Mouse (Mus musculus) pancreas, adult 10 weeks (tissue): Measurements from ENCODE around the gene Ccdc155. TPM values are rescaled to one million over a fixed set of nuclear protein-coding genes. Genes with fewer than 3 reads are reported as not detected.

Source experiments
- polyA plus RNA-seq: library from polyadenylated mRNA; stranded (reverse); fragments of 350-450 nt; fragmentation: Illumina TruSeq; extraction: RNeasy Lipid Tissue Mini Kit (QIAGEN cat#74804); gene quantifications from one replicate; pipeline ENCODE4 v1.2.3, GENCODE M21; 2015; ENCODE audit warnings: low read depth, low replicate concordance; ENCODE audit not compliant: insufficient read depth

Ccdc155 gene
- polyA plus RNA-seq = not detected

DNA sequence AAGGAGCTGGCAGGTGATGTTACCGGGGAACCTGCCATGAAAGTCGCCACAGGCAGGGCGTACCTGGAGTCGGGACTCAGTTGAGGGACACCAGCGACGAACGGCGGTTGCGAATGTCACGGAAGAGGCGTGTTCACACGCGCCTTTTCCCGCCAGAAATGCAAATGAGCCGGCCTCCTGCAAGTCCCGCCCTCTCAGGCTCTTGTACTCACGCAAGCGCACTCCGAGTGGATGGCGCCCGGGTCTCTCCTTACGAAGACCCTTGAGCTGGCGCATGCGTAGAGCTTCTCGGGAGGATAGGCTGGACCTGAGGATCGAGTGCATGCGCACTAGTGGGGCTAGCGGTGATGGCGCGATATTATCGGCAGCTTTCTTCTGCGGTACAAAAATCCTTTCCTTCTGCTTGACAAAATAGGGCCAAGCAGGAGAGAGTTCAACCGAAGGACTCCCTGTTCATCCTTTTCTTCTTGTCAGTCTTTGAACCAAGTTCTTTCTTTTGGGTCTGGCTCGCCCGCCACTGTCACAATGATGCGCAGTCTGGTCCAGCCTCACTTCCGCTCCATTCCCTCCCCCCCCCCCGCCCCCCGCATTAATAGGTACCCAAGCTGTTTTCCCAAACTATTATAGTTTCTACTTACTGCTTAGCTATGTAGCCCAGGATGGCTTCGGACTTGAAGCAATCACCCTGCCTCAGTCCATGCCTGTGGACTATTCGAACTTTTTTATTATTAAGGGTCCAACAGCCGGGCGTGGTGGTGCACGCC, at the start of gene Ccdc155:
Gene Ccdc155 (minus strand): TSS at position 513 of the 764 bp plus-strand sequence.

DNA sequence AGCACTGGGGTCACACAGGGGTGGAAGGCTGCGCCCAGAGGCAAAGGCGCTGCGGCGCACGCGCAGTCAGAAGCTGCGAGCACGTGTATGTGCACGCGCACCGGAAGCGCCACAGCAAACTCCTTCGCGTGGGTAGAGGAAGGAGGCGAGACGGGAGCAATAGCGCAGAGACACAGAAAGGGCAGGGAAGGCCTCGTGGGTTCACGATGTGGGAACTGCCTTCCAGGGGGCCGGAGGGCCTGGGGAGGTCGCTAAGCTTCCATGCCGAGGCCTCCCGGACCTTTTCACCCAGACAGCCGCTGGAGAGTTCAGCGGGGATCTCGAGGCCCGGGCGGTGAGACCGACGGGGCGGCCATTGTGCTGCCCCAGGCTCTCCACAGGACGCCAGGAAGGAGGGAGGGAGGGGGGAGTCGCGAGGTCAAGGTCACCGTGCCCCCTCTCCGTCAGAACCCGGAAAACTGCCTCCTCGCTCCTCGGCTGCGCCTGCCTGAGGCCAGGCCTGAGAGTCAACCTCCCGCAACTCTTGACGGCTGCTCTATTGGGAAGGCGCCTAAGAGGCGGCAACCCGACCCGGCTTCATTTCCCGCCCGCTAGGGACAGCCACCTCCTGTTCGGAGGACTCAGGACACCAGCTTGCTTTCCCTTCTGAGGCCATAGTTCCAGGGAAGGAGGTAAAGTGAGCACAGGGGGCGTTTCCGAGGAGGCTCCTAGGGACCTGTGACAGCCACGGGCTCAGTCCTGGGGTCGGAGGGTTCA, 36.1 kb upstream of the Ccdc155 start, which contains the start of gene Slc6a16:
Gene Slc6a16 (plus strand): TSS at position 453 of the 756 bp plus-strand sequence.

DNA sequence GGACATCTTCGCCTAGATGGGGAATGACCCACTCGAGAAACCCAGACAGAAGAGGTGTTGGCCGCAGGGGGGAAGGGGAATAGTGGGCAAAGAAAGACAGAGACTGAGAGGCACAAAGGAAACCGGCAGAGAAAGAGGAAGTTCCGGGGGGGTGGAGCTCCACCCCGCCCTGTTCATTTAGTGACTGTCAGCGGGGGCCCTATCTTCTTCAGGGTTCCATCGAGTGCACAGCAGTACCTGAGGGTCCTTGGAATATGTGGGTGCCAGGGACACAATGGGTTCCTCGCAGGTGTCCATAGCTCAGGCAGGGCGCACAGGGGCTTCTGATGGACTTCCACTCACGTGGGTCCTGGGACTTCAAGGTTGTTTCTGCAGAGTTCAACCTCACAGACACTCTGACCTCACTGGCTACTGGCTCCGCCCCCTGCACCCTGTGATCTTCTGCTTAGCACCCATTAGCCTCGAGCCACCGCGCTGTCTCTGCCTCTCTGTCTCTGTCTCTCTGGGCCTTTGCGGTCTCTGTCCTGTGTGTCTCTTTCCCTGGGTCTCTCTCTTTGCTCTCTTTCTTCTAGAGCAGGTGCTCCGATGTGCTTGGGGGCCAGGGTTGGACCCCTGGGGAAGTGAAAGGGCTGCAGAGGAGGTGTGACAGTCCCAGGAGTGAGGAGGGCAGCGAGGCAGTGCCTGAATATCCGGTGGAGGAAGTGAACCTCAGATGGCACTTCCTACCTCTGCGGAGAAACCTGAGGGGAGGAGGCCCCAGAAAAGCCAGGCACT, 34.2 kb upstream of the Ccdc155 start, which contains the start of gene Cd37:
Gene Cd37 (minus strand): TSS at position 393 of the 774 bp plus-strand sequence.

DNA sequence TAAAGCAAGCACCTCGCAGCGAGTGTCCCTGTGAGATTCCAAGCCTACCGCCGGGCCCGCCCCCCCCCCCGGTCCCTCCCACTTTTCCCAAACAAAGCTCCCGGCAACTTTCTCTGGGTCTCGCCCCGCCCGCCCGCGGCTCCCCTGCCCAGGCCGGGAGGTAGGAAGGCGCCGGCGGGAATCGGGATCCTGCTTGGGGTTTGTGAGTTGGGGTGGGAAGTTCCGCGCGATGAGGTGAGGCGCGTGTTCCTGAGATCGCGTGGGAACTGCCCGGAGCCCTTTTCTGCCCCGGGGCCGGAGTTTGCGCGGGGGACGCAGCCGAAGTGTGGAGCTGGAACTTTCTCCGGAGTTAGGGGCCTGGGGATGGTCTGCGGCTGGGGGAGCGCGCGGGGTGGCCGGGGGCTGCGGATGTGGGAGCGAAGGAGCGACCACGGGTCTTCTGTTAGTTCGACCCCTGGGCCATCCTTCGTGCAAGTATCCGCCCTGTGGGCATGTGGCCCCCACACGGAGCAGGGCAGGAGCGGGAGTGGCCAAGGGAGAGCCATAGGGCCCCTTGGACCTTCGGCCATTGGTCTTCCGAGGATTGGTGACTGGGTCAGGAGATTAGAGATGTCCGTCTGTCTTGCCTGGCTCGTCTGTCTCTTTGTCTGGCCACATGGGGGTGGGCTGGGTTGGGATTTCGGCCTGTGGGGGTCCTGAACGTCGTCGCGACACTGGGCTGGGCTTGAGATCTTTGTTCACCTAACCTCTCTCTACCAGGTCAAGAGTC, 11.2 kb upstream of the Ccdc155 start, which contains the start of gene Tead2:
Gene Tead2 (plus strand): TSS at position 81 of the 769 bp plus-strand sequence.

DNA sequence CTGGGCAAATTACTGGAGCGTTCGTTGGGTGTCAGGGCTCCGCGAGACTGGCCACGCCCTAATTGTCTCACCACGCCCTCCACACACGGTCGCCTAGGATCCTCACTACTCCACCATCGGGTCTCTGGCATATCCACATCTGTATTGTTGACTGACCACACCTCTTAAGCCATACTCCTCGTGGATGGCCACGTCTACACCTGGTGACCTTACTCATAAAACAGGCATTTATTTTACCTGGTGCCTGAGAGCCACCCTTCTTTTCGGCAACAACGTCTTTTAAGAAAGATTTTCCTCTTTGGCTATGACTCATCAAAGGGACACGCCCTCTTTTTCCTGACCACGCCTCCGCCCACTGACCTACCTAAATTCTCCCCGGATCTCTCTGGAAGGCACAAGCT, 7.2 kb upstream of the Ccdc155 start, which contains the start of gene Dkkl1:
Gene Dkkl1 (minus strand): TSS at position 297 of the 401 bp plus-strand sequence.

DNA sequence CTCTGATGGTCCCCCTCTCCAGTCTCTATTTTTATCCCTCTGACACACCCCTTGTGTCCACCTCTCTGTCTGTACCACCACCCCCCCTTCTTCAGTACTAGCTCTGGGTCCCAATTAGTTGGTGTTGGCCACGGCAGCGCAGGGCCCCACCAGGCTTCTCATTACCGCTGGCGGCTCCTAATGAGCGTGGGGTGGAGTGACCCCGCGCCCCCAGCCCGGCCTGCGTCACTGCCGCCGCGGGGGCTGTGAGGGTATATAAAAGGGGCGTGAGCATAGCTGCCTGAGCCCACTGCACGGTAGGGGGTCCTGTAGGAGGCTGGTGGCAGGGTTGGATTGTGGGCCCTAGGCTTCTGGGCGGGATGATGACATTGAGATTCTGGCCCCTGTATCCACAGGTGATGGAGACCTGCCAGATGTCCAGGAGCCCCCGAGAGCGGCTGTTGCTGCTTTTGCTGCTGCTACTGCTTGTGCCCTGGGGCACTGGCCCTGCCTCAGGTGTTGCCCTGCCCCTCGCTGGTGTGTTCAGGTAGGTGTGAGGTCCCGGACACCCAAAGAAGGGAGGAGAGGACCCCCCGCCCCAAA, 23.7 kb downstream of the Ccdc155 start, which contains the start of gene Pth2:
Gene Pth2 (plus strand): TSS at position 100 of the 582 bp plus-strand sequence.

DNA sequence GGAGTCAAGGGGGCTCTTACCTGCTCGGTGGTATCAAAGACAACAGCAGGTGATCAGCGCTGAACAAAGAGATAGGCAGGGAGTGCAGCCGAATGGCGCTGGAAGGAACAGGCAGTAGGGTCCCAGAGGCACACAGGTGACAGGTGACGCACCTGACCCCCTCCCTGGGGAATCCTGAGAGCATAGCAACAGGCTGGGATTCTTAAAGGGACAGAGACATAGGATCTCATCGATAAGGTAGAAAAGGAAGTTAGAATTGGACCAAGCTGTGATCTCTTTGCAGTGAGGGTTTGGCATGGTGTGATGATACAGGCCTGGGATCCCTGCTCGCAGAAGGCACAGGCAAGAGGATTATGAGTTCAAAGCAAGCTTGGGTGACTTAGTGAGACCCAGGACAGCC, 25.2 kb downstream of the Ccdc155 start, which contains the start of gene Gfy:
Gene Gfy (minus strand): TSS at position 101 of the 400 bp plus-strand sequence.

DNA sequence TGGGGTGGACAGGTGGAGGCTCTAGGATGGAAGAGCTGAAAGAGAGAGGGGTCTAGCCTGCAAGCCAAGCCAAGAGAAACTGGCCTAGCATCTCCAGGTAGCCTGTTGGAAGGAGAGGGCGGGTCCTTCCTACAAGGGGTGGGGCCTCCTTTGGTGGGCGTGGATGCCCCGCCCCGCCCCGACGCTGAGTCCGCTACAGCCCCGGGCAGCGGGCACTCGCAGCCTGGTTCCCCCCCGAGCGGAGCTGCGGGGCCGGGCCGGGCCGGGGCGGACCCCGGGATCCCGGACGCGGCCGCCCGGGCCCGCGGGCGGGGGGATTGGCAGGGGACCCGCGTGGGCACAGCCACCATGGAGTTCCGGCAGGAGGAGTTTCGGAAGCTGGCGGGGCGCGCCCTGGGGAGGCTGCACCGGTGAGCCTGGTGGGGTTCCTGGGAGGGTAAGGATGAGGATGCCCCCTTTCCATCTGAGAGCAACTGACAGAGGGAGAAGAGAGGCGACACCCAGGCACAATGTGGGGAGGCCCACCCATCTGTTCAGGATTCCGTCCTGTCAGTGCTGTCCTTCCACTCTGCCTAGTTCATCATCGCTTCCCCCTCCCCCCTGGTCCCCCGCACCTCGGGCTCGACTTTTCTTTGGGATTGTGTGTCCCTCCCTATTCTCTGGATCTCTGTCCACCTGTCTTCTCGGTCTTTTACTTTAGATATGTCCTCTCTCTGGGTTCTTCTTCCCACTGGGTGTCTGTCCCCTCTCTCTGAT, 40.8 kb downstream of the Ccdc155 start, which contains the start of gene Slc17a7:
Gene Slc17a7 (plus strand): TSS at position 215 of the 756 bp plus-strand sequence.

DNA sequence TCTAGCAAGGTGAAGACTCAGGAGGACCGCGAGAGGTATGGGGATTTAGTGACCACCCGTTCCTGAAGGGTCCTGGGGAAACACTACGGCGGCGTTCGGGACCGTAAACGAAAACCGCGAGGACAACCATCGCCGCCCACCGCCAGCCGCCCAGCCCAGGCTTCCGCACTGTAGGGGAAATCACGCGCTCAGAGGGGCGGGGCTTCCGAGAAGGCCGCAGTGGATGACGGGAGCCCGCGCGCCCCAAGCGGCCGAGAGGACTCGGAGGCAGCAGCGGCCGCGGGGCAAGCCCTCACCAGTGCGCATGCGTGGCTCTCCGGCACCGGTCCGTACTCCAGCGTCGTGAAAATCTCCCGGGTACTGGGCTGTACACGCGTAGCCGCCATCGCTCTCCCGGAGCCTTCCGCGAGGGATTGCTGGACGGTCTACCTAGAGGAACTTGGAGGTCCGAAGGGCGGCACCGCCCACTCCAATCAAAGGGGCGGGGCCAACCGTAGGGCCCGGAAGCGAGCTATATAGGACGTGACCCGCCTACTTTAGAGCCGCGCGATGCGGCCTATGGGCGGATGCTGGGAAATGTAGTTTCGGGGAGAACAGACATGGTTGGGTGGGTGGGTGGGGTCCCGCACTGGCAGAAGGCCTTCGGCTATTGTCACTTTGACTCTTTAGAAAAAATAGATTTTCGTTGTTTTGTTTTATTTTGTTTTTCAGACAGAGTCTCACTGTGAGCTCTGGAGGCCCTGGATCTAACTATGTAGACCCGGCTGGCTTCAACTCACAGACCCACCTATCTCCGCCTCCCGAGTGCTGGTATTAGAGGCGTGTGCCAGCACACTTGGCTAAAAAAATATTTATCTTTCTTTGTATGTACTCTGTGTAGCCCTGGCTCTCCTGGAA, 50.3 kb downstream of the Ccdc155 start, which contains the start of the genes Pih1d1 and Aldh16a1:
Gene Pih1d1 (plus strand): TSS at position 208 of the 897 bp plus-strand sequence.
Gene Aldh16a1 (minus strand): TSS at position 489 of the 897 bp plus-strand sequence.

DNA sequence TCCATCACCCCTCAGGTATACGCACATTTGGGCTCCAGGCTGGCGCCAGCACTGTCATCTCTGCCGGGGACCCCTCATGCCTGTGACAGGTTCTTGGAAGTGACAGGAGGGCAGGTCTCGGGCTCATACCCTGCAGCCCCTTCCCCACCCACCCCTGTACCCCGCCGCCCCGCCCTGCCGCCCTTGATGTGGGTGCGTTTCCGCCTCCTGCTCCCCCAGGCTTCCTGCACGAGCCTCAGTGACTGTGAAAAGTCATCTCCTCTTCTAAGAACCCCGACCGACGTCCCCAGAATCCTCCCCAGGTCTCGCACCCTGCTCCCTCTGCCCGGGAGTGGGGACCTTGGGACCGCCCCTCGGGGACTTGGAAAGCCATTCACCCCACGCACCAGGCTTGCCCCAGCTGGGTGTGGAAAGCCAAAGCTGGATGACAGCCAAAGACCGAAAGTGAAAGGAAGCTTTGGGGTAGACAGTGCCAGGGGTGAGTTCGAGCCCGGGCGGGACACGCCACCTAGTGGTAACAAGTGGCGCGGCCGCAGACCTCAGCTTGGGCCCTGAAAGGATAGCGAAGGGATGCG, 68.6 kb downstream of the Ccdc155 start, which contains the start of the genes Gm45713 and Flt3l:
Gene Gm45713 (minus strand): TSS at position 239 of the 575 bp plus-strand sequence.
Gene Flt3l (minus strand): TSS at position 440 of the 575 bp plus-strand sequence.

Other genes starting within 250 kb of the Ccdc155 start
- 3.9 TPM for gene Cpt1c, start 230.0 kb downstream of the Ccdc155 start, polyA plus RNA-seq
- 31.9 TPM for gene Prmt1, start 218.3 kb downstream of the Ccdc155 start, polyA plus RNA-seq
- gene Irf3, start 207.2 kb downstream of the Ccdc155 start, polyA plus RNA-seq = 70.4 TPM
- gene Bcl2l12, start 206.2 kb downstream of the Ccdc155 start, polyA plus RNA-seq = 2.8 TPM
- gene Scaf1, start 188.5 kb downstream of the Ccdc155 start, polyA plus RNA-seq = 17.4 TPM
- 29.2 TPM for gene Rras, start 186.9 kb downstream of the Ccdc155 start, polyA plus RNA-seq
- gene Prr12, start 152.0 kb downstream of the Ccdc155 start, polyA plus RNA-seq = 5.3 TPM
- gene Nosip, start 142.5 kb downstream of the Ccdc155 start, polyA plus RNA-seq = 12.8 TPM
- gene Prrg2, start 142.2 kb downstream of the Ccdc155 start, polyA plus RNA-seq = 13.8 TPM
- gene Rcn3, start 112.7 kb downstream of the Ccdc155 start, polyA plus RNA-seq = 25.7 TPM
- gene Fcgrt, start 101.0 kb downstream of the Ccdc155 start, polyA plus RNA-seq = 25.4 TPM
- gene Rps11, start 80.5 kb downstream of the Ccdc155 start, polyA plus RNA-seq = 500 TPM
- 1,110 TPM for gene Rpl13a, start 76.1 kb downstream of the Ccdc155 start, polyA plus RNA-seq
- gene Gm45713, start 68.7 kb downstream of the Ccdc155 start, polyA plus RNA-seq = 0.61 TPM
- 14.1 TPM for gene Flt3l, start 68.5 kb downstream of the Ccdc155 start, polyA plus RNA-seq
- 8.8 TPM for gene Pih1d1, start 50.6 kb downstream of the Ccdc155 start, polyA plus RNA-seq
- 9.4 TPM for gene Aldh16a1, start 50.3 kb downstream of the Ccdc155 start, polyA plus RNA-seq
- gene Slc17a7, start 40.9 kb downstream of the Ccdc155 start, polyA plus RNA-seq = not detected
- not detected for gene Gfy, start 25.3 kb downstream of the Ccdc155 start, polyA plus RNA-seq
- gene Pth2, start 23.9 kb downstream of the Ccdc155 start, polyA plus RNA-seq = not detected
- 7.0 TPM for gene Dkkl1, start 7.3 kb upstream of the Ccdc155 start, polyA plus RNA-seq
- gene Tead2, start 10.9 kb upstream of the Ccdc155 start, polyA plus RNA-seq = 98.6 TPM
- 2.7 TPM for gene Cd37, start 34.2 kb upstream of the Ccdc155 start, polyA plus RNA-seq
- not detected for gene Slc6a16, start 36.2 kb upstream of the Ccdc155 start, polyA plus RNA-seq
- not detected for gene Slc6a21, start 72.6 kb upstream of the Ccdc155 start, polyA plus RNA-seq
- 15.2 TPM for gene Trpm4, start 128.9 kb upstream of the Ccdc155 start, polyA plus RNA-seq
- 0.89 TPM for gene Hrc, start 130.4 kb upstream of the Ccdc155 start, polyA plus RNA-seq
- 0.92 TPM for gene Ppfia3, start 162.1 kb upstream of the Ccdc155 start, polyA plus RNA-seq
- gene Lin7b, start 165.7 kb upstream of the Ccdc155 start, polyA plus RNA-seq = 4.4 TPM
- gene Snrnp70, start 190.8 kb upstream of the Ccdc155 start, polyA plus RNA-seq = 230 TPM
- gene Kcna7, start 200.8 kb upstream of the Ccdc155 start, polyA plus RNA-seq = not detected
- not detected for gene Ntf5, start 208.8 kb upstream of the Ccdc155 start, polyA plus RNA-seq
- not detected for gene Lhb, start 215.9 kb upstream of the Ccdc155 start, polyA plus RNA-seq
- gene Gys1, start 230.0 kb upstream of the Ccdc155 start, polyA plus RNA-seq = 3.9 TPM
- gene Ruvbl2, start 233.2 kb upstream of the Ccdc155 start, polyA plus RNA-seq = 11.0 TPM